Mouse (Mus musculus) liver, adult 2 months (tissue): ENCODE data around the gene Cabp1.

Experiments
- CTCF ChIP-seq: fragments of 200-500 bp; IDR thresholded peaks from 2 replicates; pipeline ENCODE4 v1.5.1; 2011; ENCODE audit warnings: low read depth, low read length, control low read depth
- POLR2A ChIP-seq: fragments of 200-500 bp; IDR thresholded peaks from 2 replicates; pipeline ENCODE4 v1.6.1; 2011; ENCODE audit warnings: low read length, control low read depth; ENCODE audit not compliant: insufficient read depth; ENCODE audit errors: extremely low read depth

GRCm38 (mm10) chr5:115210380-115210779 lies 16.2 kb upstream of the Cabp1 start:
- TF ChIP-seq POLR2A (no peak), CTCF (peak; percentile 79)
